Mouse (Mus musculus) liver, adult 2 months (tissue): ENCODE data around the gene Zfp207.

Experiments used
- CTCF ChIP-seq: fragments of 200-500 bp; IDR thresholded peaks from 2 replicates; pipeline ENCODE4 v1.5.1; 2011; ENCODE audit warnings: low read depth, low read length, control low read depth
- POLR2A ChIP-seq: fragments of 200-500 bp; IDR thresholded peaks from 2 replicates; pipeline ENCODE4 v1.6.1; 2011; ENCODE audit warnings: low read length, control low read depth; ENCODE audit not compliant: insufficient read depth; ENCODE audit errors: extremely low read depth

GRCm38 (mm10) chr11:80453198-80453597 is 70.1 kb downstream of the Zfp207 start:
- TF ChIP-seq CTCF = no peak
- no peak for TF ChIP-seq POLR2A
